20 mouse cellular contexts compared by ENCODE assay signal in genomic region chrX:164068968-164069367, GRCm38 (mm10). TPM values are rescaled to one million over a fixed set of nuclear protein-coding genes. Genes with fewer than 3 reads are reported as not detected.
"Had no signal": no experiment of that assay in that cellular context is flagged by ENCODE, and none has a peak within 500 bp of the region (broad histone marks: within the 10 kb centered on the region; RNA-seq: fewer than 3 reads in every experiment).

No protein-coding gene starts in this region.

- H3K9ac ChIP-seq: lung, embryonic 15.5 days; midbrain, embryonic 13.5 days; midbrain, embryonic 15.5 days; neural tube, embryonic 12.5 days; stomach, embryonic 15.5 days had no signal

- H3K27ac ChIP-seq: lung, embryonic 15.5 days; macrophage; midbrain, embryonic 13.5 days; midbrain, embryonic 15.5 days; neural tube, embryonic 12.5 days; stomach, embryonic 15.5 days; stomach, postnatal 0 days had no signal

- DNase-seq: lung, adult 2 months; lung, postnatal 14 days; lung, postnatal 36 days; right cerebral cortex, postnatal 14 days; thymus, adult 2 months; thymus, postnatal 25 days; thymus, postnatal 4 days had no signal

- ATAC-seq: lung, postnatal 0 days; midbrain, embryonic 13.5 days; midbrain, embryonic 15.5 days had no signal

- H3K27me3 ChIP-seq: lung, embryonic 15.5 days; megakaryocyte, embryonic 14.5 days; midbrain, embryonic 13.5 days; midbrain, embryonic 15.5 days; neural tube, embryonic 12.5 days; stomach, embryonic 15.5 days had no signal

- H3K4me1 ChIP-seq: lung, embryonic 15.5 days; midbrain, embryonic 13.5 days; midbrain, embryonic 15.5 days; neural tube, embryonic 12.5 days; stomach, embryonic 15.5 days had no signal

- H3K4me3 ChIP-seq: lung, embryonic 15.5 days; megakaryocyte, embryonic 14.5 days; midbrain, embryonic 13.5 days; midbrain, embryonic 15.5 days; neural tube, embryonic 12.5 days; stomach, embryonic 15.5 days had no signal

- H3K9me3 ChIP-seq: lung, embryonic 15.5 days; megakaryocyte, embryonic 14.5 days; midbrain, embryonic 13.5 days; midbrain, embryonic 15.5 days; neural tube, embryonic 12.5 days; stomach, embryonic 15.5 days had no signal

- H3K36me3 ChIP-seq: lung, embryonic 15.5 days; midbrain, embryonic 15.5 days; neural tube, embryonic 12.5 days; stomach, embryonic 15.5 days had no signal

- H3K4me2 ChIP-seq: lung, embryonic 15.5 days; midbrain, embryonic 11.5 days; midbrain, embryonic 13.5 days; midbrain, embryonic 15.5 days; neural tube, embryonic 12.5 days; stomach, embryonic 15.5 days had no signal

RNA-seq across cellular contexts. Expression of gene Cltrn, which starts 19.7 kb away (rescaled TPM):
- polyA plus RNA-seq: lung, adult 2 months; lung, postnatal 0 days; macrophage; midbrain, embryonic 11.5 days; midbrain, embryonic 13.5 days; midbrain, embryonic 15.5 days; neural tube, embryonic 14.5 days; spleen, adult 2 months; testis, adult 2 months; thymus, adult 2 months had no signal
